Mouse (Mus musculus) heart, postnatal 0 days (tissue): ENCODE measurements around the gene Hnrnph1. TPM values are rescaled to one million over a fixed set of nuclear protein-coding genes. Genes with fewer than 3 reads are reported as not detected.

Experiments used
- ATAC-seq: fragments of 200-750 bp; cut with Nextera tagmentation; 2 replicates; pipeline ENCODE4 v1.8.0; 2017; ENCODE audit warnings: low read depth, moderate number of reproducible peaks, moderate library complexity; ENCODE audit not compliant: insufficient read depth
- DNase-seq: peaks from one replicate; pipeline ENCODE4 v3.0.0-alpha.2; 2016; ENCODE audit warnings: low spot score
- H3K27ac ChIP-seq: fragments of 300-500 bp; sonication (generic); 2 replicates; pipeline ENCODE4 v1.5.1; 2014; ENCODE audit warnings: low read depth, mild to moderate bottlenecking
- H3K27me3 ChIP-seq: fragments of 300-500 bp; sonication (generic); 2 replicates; pipeline ENCODE4 v1.6.1; 2014; ENCODE audit warnings: low read length, mixed read lengths; ENCODE audit not compliant: control insufficient read depth, insufficient read depth
- H3K36me3 ChIP-seq: fragments of 300-500 bp; sonication (generic); replicated peaks from 2 replicates; pipeline ENCODE4 v1.6.1; 2014; ENCODE audit warnings: low read length, mixed read lengths; ENCODE audit not compliant: control insufficient read depth, insufficient read depth
- H3K4me1 ChIP-seq: fragments of 300-500 bp; sonication (generic); 2 replicates; pipeline ENCODE4 v1.6.1; 2014; ENCODE audit warnings: antibody characterized with exemption; ENCODE audit not compliant: control insufficient read depth, insufficient read depth
- H3K4me2 ChIP-seq: fragments of 300-500 bp; sonication (generic); 2 replicates; pipeline ENCODE4 v1.6.1; 2014; ENCODE audit warnings: low read depth, mild to moderate bottlenecking, low read length, moderate library complexity
- H3K4me3 ChIP-seq: fragments of 300-500 bp; sonication (generic); 2 replicates; pipeline ENCODE4 v1.5.1; 2014; ENCODE audit warnings: low read depth, low read length
- H3K9ac ChIP-seq: fragments of 300-500 bp; sonication (generic); replicated peaks from 2 replicates; pipeline ENCODE4 v1.6.1; 2014; ENCODE audit warnings: low read depth, low read length, mixed read lengths
- H3K9me3 ChIP-seq: fragments of 300-500 bp; sonication (generic); replicated peaks from 2 replicates; pipeline ENCODE4 v1.6.1; 2016; ENCODE audit warnings: low read length; ENCODE audit not compliant: control insufficient read depth
- CTCF ChIP-seq: IDR thresholded peaks from 2 replicates; pipeline ENCODE4 v1.5.1; 2016; ENCODE audit warnings: antibody characterized with exemption, control low read depth, low read depth
- EP300 ChIP-seq: IDR thresholded peaks from 2 replicates; pipeline ENCODE4 v1.6.1; 2016; ENCODE audit warnings: antibody characterized with exemption, low read depth
- WGBS: fragments of 180-500 bp; shearing (Covaris S2); extraction: QIAGEN DNeasy Blood & Tissue Kit; methylation state at CpG from one replicate; pipeline ENCODE4 v1.1.7; 2014; 5-methylcytosine and 5-hydroxymethylcytosine counted together
- polyA plus RNA-seq: library from polyadenylated mRNA; unstranded; fragments of >200 nt; fragmentation: Nextera tagmentation; extraction: Ambion mirVana; gene quantifications from 2 replicates; pipeline ENCODE4 v1.2.1, GENCODE M21; 2015
- total RNA-seq: library from RNA; depleted of rRNA; stranded (reverse); fragments of >200 nt; gene quantifications from 2 replicates; pipeline ENCODE4 v1.2.3, GENCODE M21; 2014; ENCODE audit warnings: low replicate concordance

Hnrnph1 gene
- total and polyA plus RNA-seq, 2 experiments from 2014 or later = 76.4 to 106 TPM

DNA sequence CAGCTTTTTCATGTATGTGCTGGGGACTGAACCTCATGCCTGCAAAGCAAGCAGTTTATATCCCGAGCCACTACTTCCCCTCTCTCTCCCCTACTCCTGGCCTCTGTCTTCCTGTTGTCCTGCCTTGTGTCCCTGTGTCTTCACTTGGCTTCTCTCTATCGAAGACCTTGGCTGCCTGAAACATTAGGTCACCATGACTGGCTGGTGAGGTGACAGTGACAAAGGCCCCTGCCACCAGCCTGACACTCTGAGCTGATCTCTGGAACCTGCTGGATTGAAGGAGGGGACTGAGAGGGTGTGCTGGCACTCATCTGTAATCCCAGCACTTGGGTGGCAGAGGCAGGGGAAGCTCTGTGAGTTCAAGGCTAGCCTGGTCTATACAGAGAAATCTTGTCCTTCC lies 41.1 kb downstream of the Hnrnph1 start:
- Histone ChIP-seq H3K9me3 (no peaks in the 10 kb centered on the region), H3K4me3 (no peak overlapping the region), H3K36me3 (peaks cover 63% of the 10 kb centered on the region), H3K27me3 (no peaks in the 10 kb centered on the region), H3K4me2 (no peak overlapping the region), H3K9ac (no peak overlapping the region), H3K4me1 (peaks cover 10% of the 10 kb centered on the region; the same call in 1 of the 2 replicates), H3K27ac (no peak overlapping the region)
- TF ChIP-seq EP300 (no peak), CTCF (no peak)
- WGBS = 29% methylated on average over 2 of the region's 2 CpGs
- DNase-seq (no peak), ATAC-seq (no peak)

GRCm38 (mm10) chr11:50421461-50421860 lies 44.7 kb downstream of the Hnrnph1 start:
- Histone ChIP-seq H3K4me3 (peak overlapping the region; percentile 26; the same call in 1 of the 2 replicates), H3K36me3 (peaks cover 38% of the 10 kb centered on the region), H3K4me1 (peaks cover 19% of the 10 kb centered on the region), H3K27me3 (no peaks in the 10 kb centered on the region), H3K27ac (no peak overlapping the region), H3K9me3 (no peaks in the 10 kb centered on the region), H3K4me2 (peak overlapping the region; percentile 51), H3K9ac (no peak overlapping the region)
- no peak for DNase-seq
- no peak for TF ChIP-seq EP300
- no peak for TF ChIP-seq CTCF
- 71% methylated on average over 5 of the region's 5 CpGs for WGBS
- ATAC-seq = no peak

- 26% methylated on average over 22 of the region's 22 CpGs for WGBS
Measured at GRCm38 (mm10) chr11:50421934-50422780, 45.4 kb downstream of the Hnrnph1 start.

GRCm38 (mm10) chr11:50426056-50426455 lies 49.3 kb downstream of the Hnrnph1 start:
- 86% methylated on average over 4 of the region's 4 CpGs for WGBS
- H3K27ac ChIP-seq = no peak overlapping the region
- DNase-seq (no peak), ATAC-seq (no peak)
- H3K4me2 ChIP-seq = no peak overlapping the region
- no peaks in the 10 kb centered on the region for H3K9me3 ChIP-seq
- H3K27me3 ChIP-seq = no peaks in the 10 kb centered on the region
- no peak for TF ChIP-seq CTCF
- no peak for TF ChIP-seq EP300
- peaks cover 25% of the 10 kb centered on the region for H3K4me1 ChIP-seq
- H3K4me3 ChIP-seq = no peak overlapping the region
- 0 out of 2 replicates have a peak, but pooled peaks cover 4% of the 10 kb centered on the region for H3K36me3 ChIP-seq
- H3K9ac ChIP-seq = no peak overlapping the region

More at GRCm38 (mm10) chr11:50421934-50422780, 45.4 kb downstream of the Hnrnph1 start:
- DNase-seq (peak; percentile 81), ATAC-seq (peak; percentile 92)
- peak overlapping the region; percentile 51 for H3K4me2 ChIP-seq
- no peak overlapping the region for H3K9ac ChIP-seq
- no peaks in the 10 kb centered on the region for H3K9me3 ChIP-seq
- H3K36me3 ChIP-seq = peaks cover 31% of the 10 kb centered on the region
- TF ChIP-seq EP300 = no peak
- no peak for TF ChIP-seq CTCF
- H3K4me1 ChIP-seq = peaks cover 19% of the 10 kb centered on the region
- peak overlapping the region; percentile 26; the same call in 1 of the 2 replicates for H3K4me3 ChIP-seq
- H3K27me3 ChIP-seq = no peaks in the 10 kb centered on the region
- H3K27ac ChIP-seq = peak overlapping the region; percentile 46

DNA sequence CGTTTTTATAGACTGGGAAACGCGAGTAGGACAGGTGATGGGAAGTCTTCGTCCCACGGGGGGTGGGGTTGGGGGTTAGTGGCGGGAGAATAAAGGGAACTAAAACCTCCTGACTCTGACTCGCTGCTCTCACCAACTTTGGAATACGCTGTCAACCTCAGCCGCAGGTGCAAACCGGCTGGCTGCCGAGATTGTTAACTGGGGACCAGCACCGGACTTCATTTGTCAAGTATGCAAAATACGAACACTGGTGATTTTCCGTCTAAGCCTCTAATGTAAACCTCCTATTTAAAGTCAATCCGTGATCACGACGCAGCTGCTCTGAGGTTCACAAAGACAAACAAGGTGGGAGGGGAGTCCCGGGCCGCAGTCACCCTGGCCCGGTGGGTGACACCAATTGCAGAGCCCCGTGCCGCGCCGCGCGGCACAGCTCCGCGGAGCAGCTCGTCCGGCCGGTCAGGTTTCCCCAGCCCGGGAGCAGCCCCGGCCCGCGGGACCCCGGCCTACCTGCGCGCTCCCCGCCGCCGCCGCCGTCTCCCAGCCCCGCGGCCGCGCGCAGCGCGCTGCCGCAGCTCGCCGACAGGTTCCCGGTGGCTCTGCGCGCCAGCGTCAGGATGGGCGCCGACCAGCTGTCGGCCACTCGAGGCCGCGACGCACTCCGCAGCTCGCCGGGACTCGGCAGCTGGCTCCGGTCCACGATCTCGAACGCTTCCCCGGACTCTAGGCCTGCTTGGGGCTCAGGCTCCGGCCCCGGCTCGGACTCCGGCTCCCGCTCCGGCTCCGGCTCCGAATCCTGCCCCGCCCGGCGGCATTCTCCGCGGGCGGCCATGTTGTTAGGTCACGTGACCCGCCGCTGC lies 53.7 kb downstream of the Hnrnph1 start, which contains the start of gene Rufy1:
Rufy1 (minus strand) TSS at position 849 of the 857 bp plus-strand sequence.
- peaks cover 6% of the 10 kb centered on the region; the same call in 1 of the 2 replicates for H3K4me1 ChIP-seq
- H3K4me2 ChIP-seq = peak within 1 kb of the TSS; percentile 88
- peak within 1 kb of the TSS; percentile 94 for H3K9ac ChIP-seq
- no peaks in the 10 kb centered on the region for H3K27me3 ChIP-seq
- peak within 1 kb of the TSS; percentile 94 for H3K4me3 ChIP-seq
- WGBS = under 1% methylated on average over 89 of the region's 90 CpGs
- no peak for TF ChIP-seq CTCF
- TF ChIP-seq EP300 = 0 out of 2 replicates have a peak, but pooled peaks have one; percentile 29
- H3K9me3 ChIP-seq = no peaks in the 10 kb centered on the region
- peak within 1 kb of the TSS; percentile 98 for H3K27ac ChIP-seq
- H3K36me3 ChIP-seq = no peaks in the 10 kb centered on the region
- DNase-seq (peak; percentile 84), ATAC-seq (peak; percentile 86)
